Mouse (Mus musculus) hindbrain, embryonic 15.5 days (tissue): ENCODE measurements around the gene Zfp69. TPM values are rescaled to one million over a fixed set of nuclear protein-coding genes. Genes with fewer than 3 reads are reported as not detected.

Experiments used
- ATAC-seq: fragments of 200-750 bp; cut with Nextera tagmentation; 2 replicates; pipeline ENCODE4 v1.8.0; 2017; ENCODE audit warnings: low read depth, moderate number of reproducible peaks, moderate TSS enrichment; ENCODE audit not compliant: low FRiP score
- H3K27ac ChIP-seq: fragments of 300-500 bp; sonication (generic); replicated peaks from 2 replicates; pipeline ENCODE4 v1.5.1; 2015; ENCODE audit warnings: mild to moderate bottlenecking, inconsistent platforms
- H3K27me3 ChIP-seq: fragments of 300-500 bp; sonication (generic); 2 replicates; pipeline ENCODE4 v1.6.1; 2015; ENCODE audit warnings: control low read depth, inconsistent platforms
- H3K36me3 ChIP-seq: fragments of 300-500 bp; sonication (generic); 2 replicates; pipeline ENCODE4 v1.6.1; 2015; ENCODE audit warnings: control low read depth, inconsistent platforms
- H3K4me1 ChIP-seq: fragments of 300-500 bp; sonication (generic); replicated peaks from 2 replicates; pipeline ENCODE4 v1.6.1; 2015; ENCODE audit warnings: control low read depth, inconsistent platforms
- H3K4me2 ChIP-seq: fragments of 300-500 bp; sonication (generic); 2 replicates; pipeline ENCODE4 v1.6.1; 2015; ENCODE audit warnings: moderate library complexity, mild to moderate bottlenecking, inconsistent platforms
- H3K4me3 ChIP-seq: fragments of 300-500 bp; sonication (generic); 2 replicates; pipeline ENCODE4 v1.5.1; 2015; ENCODE audit warnings: mild to moderate bottlenecking, inconsistent platforms
- H3K9ac ChIP-seq: fragments of 300-500 bp; sonication (generic); 2 replicates; pipeline ENCODE4 v1.6.1; 2015; ENCODE audit warnings: inconsistent platforms
- H3K9me3 ChIP-seq: fragments of 300-500 bp; sonication (generic); 2 replicates; pipeline ENCODE4 v1.6.1; 2016; ENCODE audit warnings: control low read depth, inconsistent platforms
- WGBS: fragments of 180-500 bp; shearing (Covaris S2); methylation state at CpG from one replicate; pipeline ENCODE4 v1.1.7; 2015; 5-methylcytosine and 5-hydroxymethylcytosine counted together
- polyA plus RNA-seq: library from polyadenylated mRNA; unstranded; fragments of >200 nt; fragmentation: Nextera tagmentation; extraction: Ambion mirVana; gene quantifications from 2 replicates; pipeline ENCODE4 v1.2.1, GENCODE M21; 2015

The Zfp69 gene
- polyA plus RNA-seq, 1 experiment from 2014 or later = 7.9 TPM

- 92% methylated on average over 9 of the region's 9 CpGs for WGBS
- no peak overlapping the region for H3K9ac ChIP-seq
- H3K27me3 ChIP-seq = no peaks in the 10 kb centered on the region
- no peak overlapping the region for H3K4me3 ChIP-seq
- peaks cover 46% of the 10 kb centered on the region for H3K36me3 ChIP-seq
- H3K4me2 ChIP-seq = no peak overlapping the region
- no peaks in the 10 kb centered on the region for H3K9me3 ChIP-seq
- H3K27ac ChIP-seq = no peak overlapping the region
- H3K4me1 ChIP-seq = no peaks in the 10 kb centered on the region
- ATAC-seq = no peak
These were observed 17.0 kb upstream of the Zfp69 start for GRCm38 (mm10) chr4:120968486-120968885.

- no peak for ATAC-seq
- Histone ChIP-seq H3K36me3 (no peaks in the 10 kb centered on the region), H3K9ac (no peak overlapping the region), H3K27ac (no peak overlapping the region), H3K4me1 (peaks cover 11% of the 10 kb centered on the region), H3K4me2 (no peak overlapping the region), H3K4me3 (no peak overlapping the region), H3K9me3 (no peaks in the 10 kb centered on the region), H3K27me3 (no peaks in the 10 kb centered on the region)
- WGBS = 97% methylated on average over 1 of the region's 1 CpGs
These were observed 4.1 kb upstream of the Zfp69 start for GRCm38 (mm10) chr4:120955586-120955985.

- Histone ChIP-seq H3K27ac (no peak overlapping the region), H3K9ac (no peak overlapping the region), H3K36me3 (no peaks in the 10 kb centered on the region), H3K4me3 (no peak overlapping the region), H3K27me3 (no peaks in the 10 kb centered on the region), H3K9me3 (no peaks in the 10 kb centered on the region), H3K4me2 (no peak overlapping the region), H3K4me1 (peaks cover 11% of the 10 kb centered on the region)
- no peak for ATAC-seq
- WGBS = 74% methylated on average over 1 of the region's 1 CpGs
These were observed 2.2 kb upstream of the Zfp69 start for GRCm38 (mm10) chr4:120953667-120954066.

GRCm38 (mm10) chr4:120953038-120953437 is 1.5 kb upstream of the Zfp69 start:
- H3K9ac ChIP-seq = no peak overlapping the region
- H3K4me2 ChIP-seq = no peak overlapping the region
- no peaks in the 10 kb centered on the region; the same call in 1 of the 2 replicates for H3K36me3 ChIP-seq
- WGBS = 72% methylated on average over 4 of the region's 4 CpGs
- H3K9me3 ChIP-seq = no peaks in the 10 kb centered on the region
- no peak overlapping the region for H3K4me3 ChIP-seq
- H3K27ac ChIP-seq = no peak overlapping the region
- no peak for ATAC-seq
- H3K27me3 ChIP-seq = no peaks in the 10 kb centered on the region
- peaks cover 11% of the 10 kb centered on the region for H3K4me1 ChIP-seq

GRCm38 (mm10) chr4:120952163-120952562 is 664 bp upstream of the Zfp69 start:
- Histone ChIP-seq H3K4me3 (peak overlapping the region; percentile 68), H3K9me3 (no peaks in the 10 kb centered on the region), H3K27ac (peak overlapping the region; percentile 80), H3K36me3 (no peaks in the 10 kb centered on the region; the same call in 1 of the 2 replicates), H3K9ac (peak overlapping the region; percentile 64), H3K4me2 (peak overlapping the region; percentile 65), H3K4me1 (peaks cover 11% of the 10 kb centered on the region), H3K27me3 (no peaks in the 10 kb centered on the region)
- no peak for ATAC-seq
- WGBS = 47% methylated on average over 6 of the region's 6 CpGs

- Histone ChIP-seq H3K27me3 (no peaks in the 10 kb centered on the region), H3K9me3 (no peaks in the 10 kb centered on the region), H3K9ac (peak overlapping the region; percentile 64), H3K4me3 (peak overlapping the region; percentile 68), H3K4me1 (peaks cover 11% of the 10 kb centered on the region), H3K36me3 (peaks cover 6% of the 10 kb centered on the region; the same call in 1 of the 2 replicates), H3K4me2 (peak overlapping the region; percentile 65), H3K27ac (peak overlapping the region; percentile 80)
- 6% methylated on average over 20 of the region's 20 CpGs for whole genome bisulfite sequencing
- 0 out of 2 replicates have a peak, but pooled peaks have one; percentile 5 for ATAC-seq
These were observed 604 bp downstream of the Zfp69 start for GRCm38 (mm10) chr4:120950763-120951427.

- H3K36me3 ChIP-seq = peaks cover 6% of the 10 kb centered on the region; the same call in 1 of the 2 replicates
- no peak overlapping the region for H3K4me3 ChIP-seq
- no peak for ATAC-seq
- peaks cover 11% of the 10 kb centered on the region for H3K4me1 ChIP-seq
- H3K9me3 ChIP-seq = no peaks in the 10 kb centered on the region
- no peak overlapping the region for H3K4me2 ChIP-seq
- no peaks in the 10 kb centered on the region for H3K27me3 ChIP-seq
- H3K9ac ChIP-seq = no peak overlapping the region
- 85% methylated on average over 3 of the region's 3 CpGs for WGBS
- no peak overlapping the region for H3K27ac ChIP-seq
These were observed 2.6 kb downstream of the Zfp69 start for GRCm38 (mm10) chr4:120948938-120949337.

- no peak for ATAC-seq
- Histone ChIP-seq H3K36me3 (peaks cover 6% of the 10 kb centered on the region; the same call in 1 of the 2 replicates), H3K27ac (no peak overlapping the region), H3K27me3 (no peaks in the 10 kb centered on the region), H3K4me3 (no peak overlapping the region), H3K4me2 (no peak overlapping the region), H3K9ac (no peak overlapping the region), H3K4me1 (no peaks in the 10 kb centered on the region), H3K9me3 (no peaks in the 10 kb centered on the region)
- 90% methylated on average over 3 of the region's 3 CpGs for WGBS
These were observed 16.5 kb downstream of the Zfp69 start for GRCm38 (mm10) chr4:120935006-120935405.

- H3K9me3 ChIP-seq = no peaks in the 10 kb centered on the region
- no peak for ATAC-seq
These were observed 20.8 kb downstream of the Zfp69 start for GRCm38 (mm10) chr4:120930736-120931135.

GRCm38 (mm10) chr4:120928686-120929085 is 22.8 kb downstream of the Zfp69 start:
- Histone ChIP-seq H3K4me1 (peaks cover 10% of the 10 kb centered on the region), H3K27ac (no peak overlapping the region), H3K4me2 (no peak overlapping the region), H3K9me3 (no peaks in the 10 kb centered on the region), H3K27me3 (no peaks in the 10 kb centered on the region), H3K4me3 (no peak overlapping the region), H3K36me3 (peaks cover 6% of the 10 kb centered on the region; the same call in 1 of the 2 replicates), H3K9ac (no peak overlapping the region)
- ATAC-seq = no peak
- 80% methylated on average over 3 of the region's 3 CpGs for WGBS

More at GRCm38 (mm10) chr4:120930736-120931135, 20.8 kb downstream of the Zfp69 start:
- Histone ChIP-seq H3K36me3 (peaks cover 6% of the 10 kb centered on the region; the same call in 1 of the 2 replicates), H3K27me3 (no peaks in the 10 kb centered on the region), H3K27ac (no peak overlapping the region), H3K9ac (no peak overlapping the region), H3K4me2 (no peak overlapping the region), H3K4me1 (no peaks in the 10 kb centered on the region), H3K4me3 (no peak overlapping the region)
- WGBS = 96% methylated on average over 18 of the region's 18 CpGs

GRCm38 (mm10) chr4:120925386-120925785 is 26.1 kb downstream of the Zfp69 start:
- no peaks in the 10 kb centered on the region for H3K27me3 ChIP-seq
- H3K27ac ChIP-seq = peak overlapping the region; percentile 84
- ATAC-seq = peak; percentile 46
- H3K4me2 ChIP-seq = peak overlapping the region; percentile 79
- H3K4me1 ChIP-seq = peaks cover 18% of the 10 kb centered on the region
- peaks cover 12% of the 10 kb centered on the region; the same call in 1 of the 2 replicates for H3K9me3 ChIP-seq
- H3K9ac ChIP-seq = peak overlapping the region; percentile 67
- peaks cover 21% of the 10 kb centered on the region for H3K36me3 ChIP-seq
- peak overlapping the region; percentile 53 for H3K4me3 ChIP-seq
- WGBS = 20% methylated on average over 3 of the region's 3 CpGs

- H3K9me3 ChIP-seq = peaks cover 17% of the 10 kb centered on the region
- under 1% methylated on average over 33 of the region's 33 CpGs for WGBS
- H3K4me2 ChIP-seq = peak within 1 kb of the TSS; percentile 79
- peak within 1 kb of the TSS; percentile 84 for H3K27ac ChIP-seq
- peak within 1 kb of the TSS; percentile 67 for H3K9ac ChIP-seq
- H3K4me1 ChIP-seq = peaks cover 18% of the 10 kb centered on the region
- H3K27me3 ChIP-seq = no peaks in the 10 kb centered on the region
- peak within 1 kb of the TSS; percentile 53 for H3K4me3 ChIP-seq
- H3K36me3 ChIP-seq = peaks cover 26% of the 10 kb centered on the region
- ATAC-seq = peak; percentile 98
These were observed 26.8 kb downstream of the Zfp69 start, which contains the start of gene Exo5 for GRCm38 (mm10) chr4:120924554-120925299. TSS of gene Exo5 (minus strand) at chr4:120925017.
